31 mouse cellular contexts compared by ENCODE assay signal in genomic region chr15:13989768-13990167, GRCm38 (mm10).
DNase-seq lines count a peak whose midpoint lies in the region; ATAC-seq and TF ChIP-seq lines count a peak whose summit lies in the region.
"Had no signal": no experiment of that assay in that cellular context is flagged by ENCODE, and none has a peak within 500 bp of the region (broad histone marks: within the 10 kb centered on the region; RNA-seq: fewer than 3 reads in every experiment).

No protein-coding gene starts in this region.

- no peak for TF ChIP-seq CTCF in brain, embryonic 14.5 days (IDR thresholded peaks at IDR 0.05; ENCODE audit: borderline replicate concordance, extremely low read depth, insufficient read depth, insufficient read length)

- H3K4me3 ChIP-seq in hindbrain, embryonic 12.5 days: no peak overlapping the region
- H3K4me3 ChIP-seq in hindbrain, embryonic 10.5 days: no peak overlapping the region
- no peak overlapping the region for H3K4me3 ChIP-seq in midbrain, embryonic 15.5 days
- H3K4me3 ChIP-seq in midbrain, embryonic 10.5 days: no peak overlapping the region
- H3K4me3 ChIP-seq in forebrain, embryonic 16.5 days (replicated peaks; ENCODE audit: low read length): no peak overlapping the region
- H3K4me3 ChIP-seq: embryonic facial prominence, embryonic 13.5 days; erythroblast, embryonic 14.5 days; heart, embryonic 10.5 days; heart, embryonic 15.5 days; intestine, embryonic 15.5 days; limb, embryonic 13.5 days; stomach, embryonic 15.5 days had no signal

- H3K4me1 ChIP-seq in hindbrain, embryonic 12.5 days: no peaks in the 10 kb centered on the region
- H3K4me1 ChIP-seq in hindbrain, embryonic 10.5 days (replicated peaks): no peaks in the 10 kb centered on the region
- peaks cover 4% of the 10 kb centered on the region; the same call in 1 of the 2 replicates for H3K4me1 ChIP-seq in midbrain, embryonic 15.5 days
- H3K4me1 ChIP-seq in midbrain, embryonic 10.5 days: peaks cover 4% of the 10 kb centered on the region; the same call in 1 of the 2 replicates
- H3K4me1 ChIP-seq in forebrain, embryonic 16.5 days (replicated peaks; ENCODE audit: control insufficient read depth, insufficient read depth, low read length): peaks cover 8% of the 10 kb centered on the region
- H3K4me1 ChIP-seq: embryonic facial prominence, embryonic 13.5 days; heart, embryonic 10.5 days; heart, embryonic 15.5 days; intestine, embryonic 15.5 days; stomach, embryonic 15.5 days had no signal

- no peak for TF ChIP-seq POLR2A in brain, embryonic 14.5 days (IDR thresholded peaks at IDR 0.05; ENCODE audit: borderline replicate concordance, extremely low read depth, insufficient read depth, insufficient read length, poor library complexity, severe bottlenecking)

- WGBS in hindbrain, embryonic 12.5 days: 78% methylated on average over 3 of the region's 3 CpGs
- 83% methylated on average over 3 of the region's 3 CpGs for WGBS in hindbrain, embryonic 10.5 days
- WGBS in midbrain, embryonic 15.5 days: 64% methylated on average over 3 of the region's 3 CpGs
- WGBS in midbrain, embryonic 10.5 days: 73% methylated on average over 3 of the region's 3 CpGs
- WGBS in forebrain, embryonic 16.5 days: 27% methylated on average over 3 of the region's 3 CpGs

- ATAC-seq in hindbrain, embryonic 12.5 days (ENCODE audit: low FRiP score): peak; percentile 50; the same call in 1 of the 2 replicates
- 0 out of 2 replicates have a peak, but pooled peaks have one; percentile 20 for ATAC-seq in midbrain, embryonic 15.5 days (replicated peaks)
- peak; percentile 87 for ATAC-seq in forebrain, embryonic 16.5 days
- ATAC-seq: activated CD4-positive, CD25-positive, alpha-beta regulatory T cell, adult 4 months; CD4-positive, CD25-positive, alpha-beta regulatory T cell, adult 4 months; hindbrain, postnatal 0 days; intestine, embryonic 15.5 days; liver, postnatal 0 days had no signal

- no peaks in the 10 kb centered on the region for H3K36me3 ChIP-seq in hindbrain, embryonic 12.5 days
- no peaks in the 10 kb centered on the region for H3K36me3 ChIP-seq in hindbrain, embryonic 10.5 days
- H3K36me3 ChIP-seq in midbrain, embryonic 15.5 days (replicated peaks): no peaks in the 10 kb centered on the region
- no peaks in the 10 kb centered on the region for H3K36me3 ChIP-seq in midbrain, embryonic 10.5 days
- H3K36me3 ChIP-seq in forebrain, embryonic 16.5 days (ENCODE audit: control insufficient read depth, insufficient read depth): no peaks in the 10 kb centered on the region
- H3K36me3 ChIP-seq: embryonic facial prominence, embryonic 13.5 days; heart, embryonic 10.5 days; heart, embryonic 15.5 days; intestine, embryonic 15.5 days; limb, embryonic 13.5 days; stomach, embryonic 15.5 days had no signal

- DNase-seq in hindbrain, embryonic 10.5 days (ENCODE audit: low spot score): no peak
- no peak for DNase-seq in midbrain, embryonic 10.5 days (ENCODE audit: low spot score)
- peak; percentile 86 for DNase-seq in brain, embryonic 14.5 days (ENCODE audit: low read depth)
- DNase-seq in gastrocnemius, postnatal 25 days: no peak
- DNase-seq: adrenal gland, adult 2 months; adrenal gland, postnatal 36 days; cerebellum, adult 11 months; cerebellum, adult 9-10 months; gastrocnemius, postnatal 14 days; heart, adult 11 months; kidney, adult 2 months; kidney, postnatal 4 days; liver, postnatal 0 days; lung, postnatal 36 days; right cerebral cortex, postnatal 25 days; thymus, postnatal 14 days had no signal

- H3K4me2 ChIP-seq in hindbrain, embryonic 12.5 days (replicated peaks): no peak overlapping the region
- no peak overlapping the region for H3K4me2 ChIP-seq in midbrain, embryonic 15.5 days
- H3K4me2 ChIP-seq in forebrain, embryonic 16.5 days (ENCODE audit: low read length): no peak overlapping the region
- H3K4me2 ChIP-seq: embryonic facial prominence, embryonic 13.5 days; heart, embryonic 15.5 days; intestine, embryonic 15.5 days; limb, embryonic 13.5 days; liver, embryonic 11.5 days; stomach, embryonic 15.5 days had no signal

- no peaks in the 10 kb centered on the region for H3K9me3 ChIP-seq in hindbrain, embryonic 12.5 days (replicated peaks)
- no peaks in the 10 kb centered on the region for H3K9me3 ChIP-seq in hindbrain, embryonic 10.5 days
- H3K9me3 ChIP-seq in midbrain, embryonic 15.5 days: no peaks in the 10 kb centered on the region
- H3K9me3 ChIP-seq in midbrain, embryonic 10.5 days (replicated peaks): no peaks in the 10 kb centered on the region
- H3K9me3 ChIP-seq in forebrain, embryonic 16.5 days (ENCODE audit: control insufficient read depth, low read length): no peaks in the 10 kb centered on the region
- H3K9me3 ChIP-seq: embryonic facial prominence, embryonic 13.5 days; heart, embryonic 10.5 days; heart, embryonic 15.5 days; intestine, embryonic 15.5 days; limb, embryonic 13.5 days; stomach, embryonic 15.5 days had no signal

- no peaks in the 10 kb centered on the region for H3K27me3 ChIP-seq in hindbrain, embryonic 12.5 days
- H3K27me3 ChIP-seq in hindbrain, embryonic 10.5 days (ENCODE audit: insufficient read depth, poor library complexity, severe bottlenecking): no peaks in the 10 kb centered on the region
- H3K27me3 ChIP-seq in midbrain, embryonic 15.5 days (replicated peaks): no peaks in the 10 kb centered on the region
- no peaks in the 10 kb centered on the region for H3K27me3 ChIP-seq in midbrain, embryonic 10.5 days (ENCODE audit: low read depth, poor library complexity, severe bottlenecking)
- H3K27me3 ChIP-seq in forebrain, embryonic 16.5 days (replicated peaks; ENCODE audit: control insufficient read depth, insufficient read depth, low read length): no peaks in the 10 kb centered on the region
- H3K27me3 ChIP-seq: embryonic facial prominence, embryonic 13.5 days; heart, embryonic 15.5 days; intestine, embryonic 15.5 days; limb, embryonic 13.5 days; stomach, embryonic 15.5 days had no signal

- H3K9ac ChIP-seq in hindbrain, embryonic 12.5 days: no peak overlapping the region
- no peak overlapping the region for H3K9ac ChIP-seq in midbrain, embryonic 15.5 days
- H3K9ac ChIP-seq in forebrain, embryonic 16.5 days (replicated peaks; ENCODE audit: low read depth, low read length): no peak overlapping the region
- H3K9ac ChIP-seq: embryonic facial prominence, embryonic 13.5 days; heart, embryonic 15.5 days; intestine, embryonic 15.5 days; limb, embryonic 13.5 days; liver, postnatal 0 days; stomach, embryonic 15.5 days had no signal

- no peak overlapping the region for H3K27ac ChIP-seq in hindbrain, embryonic 12.5 days
- H3K27ac ChIP-seq in hindbrain, embryonic 10.5 days: no peak overlapping the region
- H3K27ac ChIP-seq in midbrain, embryonic 15.5 days: no peak overlapping the region
- H3K27ac ChIP-seq in midbrain, embryonic 10.5 days (replicated peaks): no peak overlapping the region
- 0 out of 2 replicates have a peak overlapping the region, but pooled peaks have one; percentile 31 for H3K27ac ChIP-seq in forebrain, embryonic 16.5 days (ENCODE audit: low read length)
- H3K27ac ChIP-seq: embryonic facial prominence, embryonic 13.5 days; heart, embryonic 10.5 days; heart, embryonic 15.5 days; hindbrain, postnatal 0 days; intestine, embryonic 15.5 days; kidney, postnatal 0 days; limb, embryonic 13.5 days; stomach, embryonic 15.5 days had no signal

Comparison
In these comparisons a context has a peak if more than half of its experiments do, and no peak if none do; other contexts are left out.
1. ATAC-seq: peak in every context shown above with its lines; median percentile 87 in forebrain, embryonic 16.5 days; 50 in hindbrain, embryonic 12.5 days; 20 in midbrain, embryonic 15.5 days.